In genomic region chrX:8203105-8203504, GRCm38 (mm10) we compare ENCODE assay signal across 14 mouse cellular contexts. TPM values are rescaled to one million over a fixed set of nuclear protein-coding genes. Genes with fewer than 3 reads are reported as not detected.
A peak's percentile ranks its signal among the peaks of the same experiment; 100 is the strongest.
DNase-seq lines count a peak whose midpoint lies in the region.
"Had no signal": no experiment of that assay in that cellular context is flagged by ENCODE, and none has a peak within 500 bp of the region (broad histone marks: within the 10 kb centered on the region; RNA-seq: fewer than 3 reads in every experiment).

No protein-coding gene starts in this region.

- peak; percentile 41 for DNase-seq in cerebellum, adult 11-12 months
- no peak for DNase-seq in cerebellum, postnatal 10 days
- DNase-seq in cerebellum, adult 9-10 months: peak; percentile 29
- no peak for DNase-seq in cerebellum, adult 8-10 months
- peak; percentile 74 for DNase-seq in heart, adult 11 months
- no peak for DNase-seq in heart, postnatal 14 days
- DNase-seq in spleen, postnatal 4 days (ENCODE audit: low spot score in 2 of 2): no peak
- DNase-seq: adrenal gland, adult 2 months; adrenal gland, postnatal 14 days; cerebellum, postnatal 36 days; embryo, embryonic 11 days; gastrocnemius, postnatal 25 days; heart, adult 2 months; kidney, adult 2 months had no signal

- intact Hi-C loops in heart, postnatal 14 days (cut with DNase I): no loop called here

RNA-seq across cellular contexts. Expression of gene Porcn, which starts 3.2 kb away (rescaled TPM):
- total RNA-seq in heart, postnatal 14 days (2021): 1 to 10 TPM; 1.8 to 3.7 TPM

RNA-seq across cellular contexts. Expression of gene Ebp, which starts 9.8 kb away (rescaled TPM):
- total RNA-seq in heart, postnatal 14 days (2021): 10 to 100 TPM; 19.0 to 24.7 TPM

RNA-seq across cellular contexts. Expression of gene Tbc1d25, which starts 27.1 kb away (rescaled TPM):
- 1 to 10 TPM; 4.1 to 4.2 TPM for total RNA-seq in heart, postnatal 14 days (2021)

RNA-seq across cellular contexts. Expression of gene Ftsj1, which starts 49.1 kb away (rescaled TPM):
- 10 to 100 TPM in 1 of 2 experiments, 1 to 10 TPM in 1; 9.8 to 12.7 TPM for total RNA-seq in heart, postnatal 14 days (2021)

RNA-seq across cellular contexts. Expression of gene Rbm3, which starts 57.4 kb away (rescaled TPM):
- total RNA-seq in heart, postnatal 14 days (2021): 100 to 1,000 TPM; 158 to 181 TPM

Comparison
In these comparisons a context has a peak if more than half of its experiments do, and no peak if none do; other contexts are left out.
1. DNase-seq: peak in cerebellum, adult 11-12 months (single experiment), cerebellum, adult 9-10 months (single experiment) and heart, adult 11 months (single experiment); none in cerebellum, postnatal 10 days (0 of 2), cerebellum, adult 8-10 months (single experiment), heart, postnatal 14 days (0 of 2) and spleen, postnatal 4 days (0 of 2).